Mouse (Mus musculus) ovary, postnatal 36 days (tissue): ENCODE data around the gene Pde11a.
A peak's percentile ranks its signal among the peaks of the same experiment; 100 is the strongest.

ENCODE experiments used
- DNase-seq: peaks from one replicate; pipeline ENCODE4 v3.0.0; 2022; ENCODE audit warnings: low spot score, mixed read lengths

Pde11a gene

DNA sequence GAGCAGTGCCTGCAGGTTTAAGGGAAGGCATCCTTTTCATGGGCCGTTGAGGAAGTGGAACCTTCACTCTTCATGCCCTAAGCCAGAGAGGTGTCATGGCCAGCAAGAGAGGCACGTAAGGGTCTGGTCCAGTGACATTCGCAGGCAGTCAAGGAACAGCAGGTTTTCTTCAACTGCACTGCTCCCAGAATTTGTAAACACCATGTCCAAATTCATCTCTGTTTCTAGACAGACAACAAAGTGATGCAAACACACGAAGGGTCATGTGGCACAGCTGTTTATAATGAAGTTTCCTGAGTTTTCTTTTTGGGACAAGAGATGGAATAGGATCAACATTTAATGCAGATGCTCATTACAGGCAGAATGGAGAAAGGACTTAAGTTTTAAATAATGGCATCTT is 249.7 kb downstream of the Pde11a start:
- no peak for DNase-seq

DNA sequence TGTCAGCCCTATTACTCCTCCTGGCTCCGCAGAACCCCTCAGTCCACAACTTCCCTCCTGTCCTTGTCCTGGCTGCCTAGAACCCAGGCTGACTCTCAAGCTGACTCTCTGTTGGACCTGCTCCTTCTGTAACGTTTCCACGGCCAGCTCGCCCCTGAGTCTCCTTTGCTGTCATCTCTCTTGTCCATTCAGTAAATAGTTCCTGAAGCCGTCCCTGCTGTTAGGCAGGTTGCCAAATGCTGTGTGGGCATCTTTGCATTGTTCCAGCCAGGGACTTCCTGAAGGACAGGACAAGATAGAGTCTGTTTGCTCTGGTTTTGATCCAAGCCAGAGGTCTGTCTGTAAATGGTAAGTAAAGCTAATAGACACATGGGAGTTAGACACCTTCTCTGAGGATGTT is 250.2 kb downstream of the Pde11a start:
- peak; percentile 51 for DNase-seq

DNA sequence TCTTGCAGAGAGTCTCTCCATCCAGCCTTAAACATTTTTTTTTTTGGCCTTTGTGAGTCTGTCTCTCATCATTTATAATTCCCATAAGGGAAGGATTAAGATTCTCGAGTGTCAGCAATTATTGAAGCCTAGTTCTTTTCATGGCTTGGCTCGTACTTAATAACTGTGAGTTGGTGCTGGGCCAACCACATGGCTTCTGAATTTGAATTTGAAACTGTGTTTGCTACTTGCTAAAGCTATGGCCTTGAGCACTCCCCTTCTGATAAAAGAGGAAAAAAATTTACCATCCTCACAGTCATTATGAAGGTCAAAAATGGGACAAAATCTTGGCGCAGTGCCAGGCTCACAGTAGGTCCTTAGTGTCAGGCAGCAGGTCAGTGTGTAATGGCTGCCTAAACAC is 251.4 kb downstream of the Pde11a start:
- DNase-seq, result peak; percentile 58

DNA sequence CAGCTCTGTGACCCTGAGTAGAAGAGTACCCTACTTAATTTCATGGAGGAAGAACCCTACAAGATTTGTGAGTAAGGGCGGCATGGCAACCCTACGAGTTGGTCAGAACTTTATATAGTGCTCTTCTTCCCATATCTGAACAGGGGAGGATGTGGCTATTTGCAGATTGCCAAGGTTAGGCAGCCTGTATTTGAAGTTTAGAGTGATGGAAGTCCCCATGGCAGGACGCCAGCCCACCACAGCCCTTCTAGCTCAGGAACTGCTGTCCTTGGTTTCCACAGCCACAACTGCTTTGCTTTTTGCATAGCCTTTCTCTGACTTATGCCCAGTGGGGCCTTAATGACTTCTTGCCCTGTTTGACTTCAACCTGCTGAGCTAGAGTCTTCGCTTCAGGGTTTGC is 253.6 kb downstream of the Pde11a start:
- DNase-seq, result peak; percentile 55

DNA sequence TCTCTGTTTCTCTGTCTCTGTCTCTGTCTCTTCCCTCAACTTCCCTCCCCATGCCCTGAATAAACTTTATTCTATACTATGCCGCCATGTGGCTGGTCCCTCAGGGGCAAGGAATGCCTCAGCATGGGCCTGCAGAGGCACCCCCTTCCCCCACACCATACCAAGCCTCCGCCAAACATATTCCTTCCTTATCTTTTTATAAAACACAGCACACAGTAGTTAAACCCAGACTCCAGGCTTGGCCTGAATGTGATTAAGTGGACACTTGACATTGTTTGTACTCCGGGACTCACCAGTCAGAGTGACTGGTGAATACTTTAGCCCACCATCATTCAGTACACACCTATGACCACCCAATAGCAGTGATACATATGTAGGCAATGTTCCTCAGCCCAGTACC is 254.7 kb downstream of the Pde11a start:
- no peak for DNase-seq

DNA sequence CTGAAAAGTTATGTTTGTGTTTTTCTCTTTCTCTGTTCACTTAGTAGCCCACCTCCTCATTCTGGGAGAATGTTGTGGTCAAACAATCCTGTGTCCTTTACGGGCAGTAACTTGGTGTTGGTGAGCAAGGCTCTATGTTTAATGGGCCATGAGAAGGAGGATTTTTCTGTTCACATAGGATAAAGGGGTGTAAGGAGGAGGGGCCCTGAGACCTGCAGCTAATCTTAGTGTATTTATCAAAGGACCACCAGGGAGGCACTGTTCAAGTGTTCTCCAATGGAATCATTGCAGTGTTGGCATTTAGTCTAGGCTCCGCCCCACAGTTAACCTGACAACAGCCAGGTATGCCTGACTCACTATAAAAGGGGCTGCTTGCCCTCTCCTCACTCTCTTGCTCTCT is 255.2 kb downstream of the Pde11a start:
- DNase-seq, result no peak

DNA sequence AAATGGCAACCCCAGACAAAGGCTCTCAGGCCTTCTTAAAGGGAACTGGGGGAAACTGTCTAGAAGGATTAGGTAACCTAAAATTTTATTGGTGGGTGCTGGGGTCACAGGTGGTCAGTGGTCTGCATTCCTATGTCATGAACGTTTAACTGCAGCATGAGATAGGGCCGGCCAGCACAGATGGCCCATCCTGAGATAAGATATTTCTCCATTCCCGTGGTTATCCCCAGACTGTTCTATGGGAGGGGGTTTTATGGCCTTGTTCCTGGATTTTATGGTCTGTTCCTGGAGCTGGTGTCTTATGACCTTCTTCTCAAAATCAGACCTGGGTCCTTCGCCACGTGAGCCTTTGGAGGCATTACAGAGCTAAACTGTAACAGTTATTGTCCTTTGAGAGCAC is 256.6 kb downstream of the Pde11a start:
- DNase-seq, result no peak

DNA sequence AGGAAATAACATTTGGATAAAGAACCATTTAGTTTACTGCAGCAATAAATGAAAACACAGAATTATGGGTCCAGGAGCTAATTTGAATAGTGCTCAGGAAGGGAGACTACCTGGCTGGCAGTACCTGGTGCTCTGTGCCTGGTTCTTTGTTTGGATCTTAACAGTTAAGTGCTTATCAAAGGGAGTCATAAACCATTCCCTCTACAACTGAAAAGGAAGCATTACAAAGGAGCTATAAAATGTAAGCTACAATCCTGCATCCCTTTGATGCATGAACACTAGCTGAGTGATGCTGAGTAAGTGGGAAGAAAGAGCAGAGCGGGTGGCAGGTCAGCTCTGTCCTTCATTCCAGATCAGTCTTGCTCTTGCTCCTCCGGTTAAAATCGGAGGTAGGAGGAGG is 258.0 kb downstream of the Pde11a start:
- DNase-seq, result no peak

DNA sequence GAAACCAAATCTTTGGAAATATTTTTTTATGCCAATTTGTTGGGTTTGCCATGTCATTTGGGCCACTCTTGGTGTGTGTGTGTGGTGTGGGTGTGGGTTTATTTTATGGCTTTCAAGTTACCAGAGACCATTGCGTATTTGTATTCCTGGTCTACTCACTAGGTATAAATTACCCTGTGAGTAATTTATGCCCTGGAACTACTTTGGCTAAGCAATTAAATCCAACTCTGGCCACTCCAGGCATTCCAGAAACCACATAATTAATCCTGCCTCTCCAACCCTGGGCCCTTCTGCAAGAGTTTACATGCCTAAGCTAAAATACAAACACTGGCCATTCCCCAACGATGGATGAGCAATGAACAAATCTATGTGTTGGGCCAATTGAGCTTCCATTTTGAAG is 261.7 kb downstream of the Pde11a start:
- no peak for DNase-seq

DNA sequence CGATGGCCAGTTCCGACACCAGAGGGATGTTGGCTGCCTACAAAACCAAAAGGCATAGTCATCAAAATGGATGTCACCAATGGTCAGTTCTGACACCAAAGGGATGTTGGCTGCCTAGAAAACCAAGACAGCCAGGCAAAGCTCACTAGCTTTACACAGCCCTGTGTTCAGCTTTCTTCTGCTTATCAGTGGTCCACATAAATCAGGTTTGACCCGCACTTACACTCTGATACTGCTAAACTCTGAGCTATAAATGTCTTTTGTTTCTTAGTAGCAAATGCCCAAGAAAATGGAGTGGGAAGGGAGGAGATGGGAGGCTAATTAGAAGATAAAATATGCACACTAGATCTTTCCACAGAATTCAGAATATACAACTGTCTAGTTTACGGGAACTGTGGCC is 262.5 kb downstream of the Pde11a start:
- DNase-seq, result no peak

DNA sequence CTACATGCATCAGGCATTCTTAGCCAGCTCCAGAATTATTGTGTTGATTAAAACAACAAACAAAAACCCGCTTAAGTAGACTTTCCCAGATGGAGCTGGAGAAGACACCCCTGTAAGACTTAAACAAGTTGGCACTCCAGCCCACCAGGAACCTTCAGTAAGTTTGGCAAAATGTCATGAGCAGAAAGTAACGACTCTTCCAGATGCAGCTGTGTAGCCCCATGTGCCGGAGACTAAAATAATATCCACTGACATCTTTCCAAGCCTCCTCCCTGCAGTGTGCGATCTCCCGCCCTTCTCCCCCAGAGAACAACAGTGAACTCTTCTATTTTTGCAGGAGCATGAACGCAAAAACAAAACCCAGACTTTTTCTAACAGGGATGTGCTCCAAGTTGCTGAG is 265.5 kb downstream of the Pde11a start:
- no peak for DNase-seq

DNA sequence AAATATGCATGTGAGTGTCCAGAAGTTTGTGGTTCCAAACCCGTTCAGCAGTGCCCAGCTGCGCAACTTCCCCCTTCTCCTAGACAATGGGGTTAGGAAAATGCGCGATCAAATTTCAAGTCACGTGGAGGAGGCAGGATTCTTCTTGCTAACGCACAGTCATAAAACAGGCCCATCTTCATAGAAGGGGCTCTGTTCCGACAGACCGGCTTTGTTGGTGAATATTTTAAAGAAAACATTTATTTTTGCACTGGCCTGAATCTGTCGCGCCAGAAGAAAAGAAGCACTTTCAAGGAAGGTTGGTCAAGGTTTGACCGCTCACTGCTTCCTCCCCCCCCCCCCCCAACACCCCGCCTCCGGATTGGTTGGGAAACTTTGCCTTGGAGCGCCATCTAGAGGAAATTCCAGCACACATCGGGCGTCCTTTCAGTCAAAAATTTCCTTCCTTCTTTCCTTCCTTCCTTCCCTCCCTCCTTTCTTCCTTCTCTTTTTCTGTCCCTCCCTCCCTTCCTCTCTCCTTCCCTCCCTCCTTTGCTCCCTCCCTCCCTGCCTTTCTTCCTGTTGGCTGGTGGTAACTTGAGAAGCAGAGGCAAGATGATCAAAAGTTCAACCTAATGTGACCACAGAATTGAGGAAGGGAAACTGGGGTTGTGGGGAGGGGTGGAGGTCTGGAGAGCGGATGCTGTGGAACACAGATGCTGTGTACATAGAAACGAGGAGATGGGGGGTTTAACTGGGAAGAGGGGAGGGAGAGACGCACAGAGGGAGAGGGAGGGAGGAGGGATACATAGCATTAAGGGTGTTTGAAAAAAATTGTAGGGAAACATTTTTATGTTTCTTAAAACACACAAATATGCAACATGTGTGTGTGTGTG is 267.9 kb downstream of the Pde11a start:
- DNase-seq, result peak; percentile 59

DNA sequence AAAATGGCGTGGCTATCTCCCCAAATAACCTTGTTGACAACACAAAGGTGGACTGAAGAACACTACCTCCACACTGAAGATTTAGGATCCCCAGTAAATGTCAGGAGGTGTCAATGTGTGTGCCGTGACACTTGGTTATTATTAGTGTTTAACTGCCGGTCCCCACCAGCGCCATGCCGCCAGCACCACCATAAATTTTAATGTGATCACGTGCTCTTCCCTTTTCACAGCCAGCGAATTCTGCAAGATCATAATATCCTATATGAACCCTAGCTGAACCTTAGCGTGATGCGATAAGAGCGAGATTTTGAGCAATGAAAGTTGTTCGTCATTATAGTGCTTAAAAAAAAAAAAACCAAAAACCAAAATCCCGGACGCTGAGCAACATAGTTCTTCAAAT is 269.3 kb downstream of the Pde11a start:
- no peak for DNase-seq

DNA sequence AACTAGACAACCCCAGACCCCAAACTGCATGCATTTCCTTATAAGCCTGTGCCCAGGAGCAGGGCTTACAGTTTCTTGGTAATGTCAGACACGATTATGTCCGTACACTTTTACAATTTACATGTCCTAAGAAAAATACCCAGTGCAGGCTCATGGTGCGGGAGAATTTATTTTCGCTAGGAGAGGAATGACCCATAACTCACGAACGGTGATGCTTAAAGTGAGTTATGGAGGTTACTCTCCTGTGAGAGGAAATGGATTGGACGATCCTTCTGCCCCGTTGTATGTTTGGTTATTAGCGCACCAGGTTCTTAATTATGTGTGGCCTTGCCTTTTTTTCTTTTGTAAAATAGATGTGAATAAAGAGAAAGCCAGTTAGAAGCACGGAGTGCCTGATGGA is 270.4 kb downstream of the Pde11a start:
- DNase-seq, result no peak

DNA sequence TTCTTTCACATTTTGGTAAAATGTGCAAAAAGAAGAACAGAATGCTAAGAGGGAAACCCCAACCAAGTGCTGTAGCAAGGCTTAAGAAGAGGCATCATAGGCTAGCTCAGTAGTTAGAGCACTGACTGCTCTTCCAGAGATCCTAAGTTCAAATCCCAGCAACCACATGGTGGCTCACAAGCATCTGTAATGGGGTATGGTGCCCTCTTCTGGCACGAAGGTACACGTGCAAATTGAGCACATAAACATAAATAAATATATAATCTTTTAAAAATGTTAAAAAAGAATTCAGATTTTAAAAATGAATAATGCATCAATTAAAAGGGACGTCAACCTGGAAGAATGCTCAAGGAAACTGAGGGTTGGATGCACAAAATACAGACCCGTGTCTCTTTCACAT is 271.4 kb downstream of the Pde11a start:
- no peak for DNase-seq

DNA sequence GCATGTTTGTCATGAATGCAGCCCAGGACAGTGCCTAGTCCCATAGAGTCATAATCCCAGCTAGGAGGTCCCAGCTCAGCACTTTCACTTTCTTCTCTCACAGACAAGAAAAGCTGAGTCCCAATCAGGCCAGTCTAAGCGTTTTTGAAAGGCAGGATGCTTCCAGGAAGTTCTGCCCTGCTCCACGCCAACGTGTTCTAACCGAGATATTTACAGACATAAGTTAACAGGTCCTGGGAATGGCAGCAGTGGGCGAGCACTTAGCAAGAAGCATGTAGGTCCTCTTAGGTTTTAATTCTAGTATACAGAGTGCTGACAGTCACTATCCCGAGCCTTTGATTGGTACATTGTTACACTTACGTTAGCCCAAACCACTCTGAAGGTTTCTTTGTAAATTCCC is 273.3 kb downstream of the Pde11a start:
- DNase-seq, result no peak

DNA sequence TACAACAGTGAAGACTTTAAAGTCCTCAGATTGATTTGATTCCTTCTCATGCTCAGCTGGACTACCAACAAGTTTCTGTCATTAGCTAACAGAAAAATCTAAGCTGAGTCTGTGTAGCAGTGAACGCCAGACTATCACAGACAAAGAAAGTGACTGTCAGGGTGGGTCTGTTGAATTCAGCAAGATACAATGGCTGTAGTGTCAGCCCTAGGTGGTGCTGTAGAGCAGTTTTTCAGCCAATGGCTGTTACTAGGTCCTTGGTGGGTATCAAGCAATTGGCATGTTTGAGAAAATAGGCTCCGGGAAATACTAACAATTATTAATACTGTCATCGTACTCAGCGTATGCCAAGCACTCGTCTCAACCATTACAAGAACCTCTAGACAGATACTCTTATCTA is 274.5 kb downstream of the Pde11a start:
- DNase-seq, result no peak

DNA sequence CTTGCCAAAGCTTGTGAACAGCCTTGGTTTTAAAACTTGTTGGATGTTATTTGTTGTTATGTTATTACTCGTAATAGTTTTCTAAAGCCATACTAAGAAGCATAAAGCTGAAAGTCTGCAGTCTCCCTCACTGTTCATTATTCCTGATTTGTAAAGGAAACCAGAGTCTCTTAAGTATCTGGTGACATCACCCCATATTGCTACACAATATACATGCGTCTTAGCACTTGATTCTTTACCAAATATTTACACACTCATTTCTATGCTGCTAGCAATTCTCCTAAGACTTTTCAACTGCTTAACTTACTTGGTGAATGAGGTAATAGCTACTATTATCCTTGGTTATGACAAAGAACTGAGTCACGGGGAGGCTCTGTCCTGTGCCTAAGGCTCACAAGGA is 278.4 kb downstream of the Pde11a start:
- no peak for DNase-seq

DNA sequence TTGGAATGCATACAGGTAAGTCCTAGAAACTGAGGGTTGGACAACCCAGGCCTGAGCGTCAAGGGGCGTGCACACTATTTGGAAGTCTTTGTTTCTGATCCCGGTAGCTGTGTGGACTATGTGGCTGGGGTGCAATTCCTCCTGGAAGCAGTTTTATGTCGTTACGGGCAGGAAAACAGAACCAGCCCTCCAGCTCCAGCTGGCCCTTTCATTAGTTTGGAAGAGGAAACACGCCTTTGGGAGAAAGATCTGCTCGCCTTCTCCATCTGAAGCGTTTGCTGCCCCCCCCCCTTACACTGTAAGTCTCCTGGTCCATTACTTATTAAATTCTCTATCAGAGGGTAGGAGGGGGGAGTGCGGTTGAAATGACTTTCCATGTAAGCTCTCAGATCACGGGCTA is 279.0 kb downstream of the Pde11a start:
- no peak for DNase-seq

DNA sequence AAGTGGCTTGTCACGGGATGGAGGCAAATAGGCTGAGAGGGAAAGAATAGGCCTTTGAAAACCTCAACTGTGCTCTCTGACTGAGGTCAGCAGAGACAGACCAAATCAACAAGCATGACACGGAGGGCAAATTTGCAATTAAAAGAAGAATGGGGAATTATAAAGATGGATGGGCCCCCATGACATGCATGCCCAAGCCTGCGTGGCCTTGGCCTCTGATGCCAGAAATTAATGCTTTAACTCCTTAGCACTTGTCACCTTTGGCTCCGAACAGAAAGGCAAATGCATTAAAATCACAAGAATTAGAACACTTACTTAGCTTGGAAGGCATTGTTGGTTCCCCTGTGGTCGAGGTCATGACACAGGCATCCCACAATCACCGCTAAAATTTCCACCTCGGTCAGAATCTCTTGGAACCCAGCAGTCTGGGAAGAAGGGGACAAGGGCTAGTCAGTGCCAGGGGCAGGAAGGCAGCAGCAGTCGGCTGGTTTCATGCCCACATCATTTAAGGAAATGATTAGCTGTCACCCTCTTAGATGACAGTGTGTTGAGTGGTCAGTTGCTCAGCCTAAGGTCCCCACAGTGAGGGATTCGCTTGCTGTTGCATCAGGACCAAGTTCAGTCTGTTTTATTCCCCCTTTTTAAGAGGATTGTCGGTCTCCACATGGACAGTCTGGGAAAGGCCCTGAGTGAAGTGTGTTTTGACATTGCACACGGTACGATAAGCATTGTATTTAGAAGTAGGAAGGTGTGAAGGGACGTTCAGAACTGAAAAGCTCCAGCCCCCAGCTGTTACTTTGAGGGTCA is 279.7 kb downstream of the Pde11a start:
- no peak for DNase-seq

DNA sequence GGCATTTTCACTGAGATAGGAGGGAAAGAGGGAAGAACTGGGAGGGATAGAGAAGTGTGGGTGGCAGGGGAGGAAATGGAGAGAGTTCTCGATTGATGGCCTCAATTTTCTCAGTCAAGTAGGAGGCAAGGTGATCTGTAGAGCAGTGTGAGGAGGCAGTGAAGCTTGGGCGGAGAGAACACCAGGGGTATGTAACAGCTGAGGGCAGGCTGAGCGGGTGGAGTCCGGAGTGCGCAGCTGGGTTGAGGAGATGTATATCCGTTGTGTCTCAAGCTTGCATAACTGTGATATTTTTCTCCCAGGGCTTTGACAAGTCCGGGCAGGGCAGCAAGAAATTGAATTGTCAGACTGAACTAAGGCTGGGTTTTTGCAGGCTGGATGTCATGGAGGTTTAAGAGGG is 281.0 kb downstream of the Pde11a start:
- DNase-seq, result no peak

DNA sequence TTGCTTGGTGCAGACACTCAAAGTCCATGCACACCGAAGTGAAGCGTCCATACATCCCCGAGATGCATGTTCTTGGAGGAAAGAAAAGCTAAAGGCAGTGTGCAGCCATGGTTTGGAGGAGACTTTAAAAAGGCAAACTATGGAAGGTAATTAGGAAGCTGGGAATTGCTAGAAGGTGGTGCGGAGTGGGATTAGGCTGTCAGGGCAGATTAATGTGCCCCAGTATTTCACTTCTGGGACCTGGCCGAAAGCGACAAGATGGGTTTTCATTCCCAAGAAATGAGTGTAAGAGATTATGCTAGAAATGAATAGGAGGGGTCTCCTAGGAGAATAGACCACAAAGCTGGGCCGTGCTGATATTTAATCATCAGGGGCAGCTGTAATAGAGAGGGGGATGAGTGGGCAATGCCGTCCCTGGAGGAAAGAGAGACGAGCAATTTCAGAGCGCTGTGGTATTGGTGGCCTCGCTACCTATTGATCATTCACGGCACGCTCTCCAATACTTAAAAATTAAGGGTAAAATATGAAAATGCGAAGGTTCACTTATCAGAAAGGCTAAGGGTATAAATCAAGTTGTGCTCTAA is 284.7 kb downstream of the Pde11a start:
- no peak for DNase-seq

DNA sequence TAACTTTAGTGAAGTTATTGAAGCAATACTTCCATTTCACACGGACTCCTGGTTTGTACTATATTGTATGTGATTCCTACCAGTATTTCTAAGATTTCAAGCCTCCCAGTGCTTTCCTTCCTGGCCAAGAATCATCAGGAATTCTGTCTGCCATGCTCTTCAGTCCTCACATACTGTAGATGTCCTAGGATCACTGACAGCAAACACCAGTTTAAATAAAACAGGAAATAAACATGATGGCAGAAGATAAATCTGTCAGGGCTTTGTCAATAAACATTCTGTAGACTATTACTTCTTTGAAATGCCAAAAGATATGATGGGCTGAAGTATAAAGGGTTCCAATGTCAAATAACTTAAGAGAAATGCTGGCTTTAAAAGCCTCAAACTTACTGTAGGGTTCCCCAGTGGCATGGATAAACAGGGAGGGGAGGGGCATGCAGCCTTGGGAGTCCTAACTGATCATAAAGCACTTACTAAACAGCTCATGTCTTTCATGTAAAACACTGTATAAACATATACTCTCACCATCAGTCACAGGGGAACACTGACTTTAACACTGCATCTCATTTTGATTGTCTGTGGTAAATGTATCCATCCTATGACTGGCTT is 285.6 kb downstream of the Pde11a start:
- DNase-seq, result no peak
